Mouse (Mus musculus): ENCODE data around the gene Kbtbd7.

- TF ChIP-seq CTCF (IDR thresholded peaks at IDR 0.05) (peak; percentile 74), POLR2A (IDR thresholded peaks at IDR 0.05; ENCODE audit: insufficient read depth, low read depth, low read length) (no peak), EP300 (IDR thresholded peaks at IDR 0.05; ENCODE audit: insufficient read depth, low read depth, low read length) (no peak)
Observed at GRCm38 (mm10) chr14:79394564-79394963, 31.7 kb upstream of the Kbtbd7 start.

Data from heart, adult 2 months (tissue).